Mouse (Mus musculus) ES-E14 (cell line): ENCODE measurements around the gene Kdr. TPM values are rescaled to one million over a fixed set of nuclear protein-coding genes. Genes with fewer than 3 reads are reported as not detected.

Experiments
- DNase-seq: peaks from one replicate; pipeline ENCODE4 v3.0.0-alpha.2; 2013; ENCODE audit warnings: low read depth, low spot score
- H3K27ac ChIP-seq: 2 replicates; pipeline ENCODE4 v1.5.1; 2012; ENCODE audit warnings: low read depth, mild to moderate bottlenecking, low read length, moderate library complexity, mixed read lengths; ENCODE audit not compliant: poor library complexity, insufficient read depth, severe bottlenecking
- H3K36me3 ChIP-seq: 2 replicates; pipeline ENCODE4 v1.6.1; 2012; ENCODE audit warnings: mild to moderate bottlenecking, low read length, moderate library complexity, mixed read lengths; ENCODE audit not compliant: control insufficient read depth, poor library complexity, insufficient read depth, severe bottlenecking
- H3K4me1 ChIP-seq, 2 experiments: fragments of 150-350 bp in 1 of 2; sonication (generic) in 1 of 2; 2 replicates each; pipeline ENCODE4 v1.6.1; 2012; ENCODE audit warnings: low read length in 2 of 2, mild to moderate bottlenecking in 1 of 2, mixed read lengths in 1 of 2; ENCODE audit not compliant: control insufficient read depth in 2 of 2, insufficient read depth in 2 of 2, poor library complexity in 1 of 2
- H3K4me3 ChIP-seq, 2 experiments: fragments of 150-350 bp in 1 of 2; sonication (generic) in 1 of 2; 2 replicates each; pipeline ENCODE4 v1.5.1; 2012; ENCODE audit warnings: low read length in 2 of 2, low read depth in 1 of 2, mild to moderate bottlenecking in 1 of 2, mixed read lengths in 1 of 2; ENCODE audit not compliant: insufficient read depth in 1 of 2, poor library complexity in 1 of 2, severe bottlenecking in 1 of 2
- H3K9ac ChIP-seq: 2 replicates; pipeline ENCODE4 v1.6.1; 2012; ENCODE audit warnings: low read depth, mild to moderate bottlenecking, low read length, mixed read lengths; ENCODE audit not compliant: poor library complexity, insufficient read depth, severe bottlenecking
- H3K9me3 ChIP-seq: fragments of 150-350 bp; sonication (generic); 2 replicates; pipeline ENCODE4 v1.6.1; 2012; ENCODE audit warnings: low read depth, mild to moderate bottlenecking, low read length; ENCODE audit not compliant: control insufficient read depth, insufficient read depth
- CHD2 ChIP-seq: IDR thresholded peaks from 2 replicates; pipeline ENCODE4 v1.6.1; 2014; ENCODE audit warnings: mild to moderate bottlenecking, low read depth, low read length, inconsistent platforms
- HCFC1 ChIP-seq: IDR thresholded peaks from 2 replicates; pipeline ENCODE4 v1.6.1; 2012; ENCODE audit warnings: low read length, inconsistent platforms, borderline replicate concordance; ENCODE audit not compliant: insufficient read depth
- MAFK ChIP-seq: IDR thresholded peaks from 2 replicates; pipeline ENCODE4 v1.6.1; 2014; ENCODE audit warnings: mild to moderate bottlenecking, low read depth, low read length, inconsistent platforms; ENCODE audit not compliant: insufficient read depth
- ZC3H11A ChIP-seq: IDR thresholded peaks from 2 replicates; pipeline ENCODE4 v1.6.1; 2012; ENCODE audit warnings: low read depth, mild to moderate bottlenecking, inconsistent platforms, low read length, borderline replicate concordance
- ZNF384 ChIP-seq: IDR thresholded peaks from 2 replicates; pipeline ENCODE4 v1.6.1; 2012; ENCODE audit warnings: low read depth, low read length, inconsistent platforms
- in situ Hi-C, 2 experiments: fragments of 600-800 bp; cut with MboI; formaldehyde crosslinking; loops; one replicate each; pipeline ENCODE4 v1.15.1; 2025; ENCODE audit warnings: low sequenced_read_pairs in 2 of 2, inconsistent platforms in 1 of 2; ENCODE audit not compliant: unreplicated experiment in 2 of 2
- total RNA-seq: library from RNA; depleted of rRNA; stranded (reverse); fragments of 300-350 nt; gene quantifications from 2 replicates; pipeline ENCODE4 v1.2.3, GENCODE M21; 2012

Gene Kdr
- total RNA-seq, 1 experiment, result 4.6 TPM

DNA sequence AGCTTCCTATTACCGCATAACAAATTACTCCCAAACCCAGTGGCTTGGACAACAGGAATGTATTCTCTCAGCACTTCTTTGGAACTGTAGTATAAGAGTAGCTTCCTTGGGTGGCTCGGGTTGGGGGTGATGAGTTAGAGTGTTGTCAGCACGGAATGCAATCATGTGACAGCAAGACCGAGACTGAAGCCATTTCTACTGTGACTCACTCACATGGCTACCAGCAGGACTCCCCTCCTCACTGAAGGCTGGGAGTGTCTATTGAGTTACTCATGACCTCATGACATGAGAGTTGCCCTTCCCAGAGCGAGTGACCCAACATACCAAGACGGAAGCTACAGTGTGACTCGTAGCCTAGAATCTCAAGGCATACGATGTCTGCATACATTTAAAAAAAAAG is 12.0 kb upstream of the Kdr start:
- Histone ChIP-seq H3K27ac (no peak overlapping the region), H3K4me1 (no peaks in the 10 kb centered on the region), H3K4me3 (no peak overlapping the region), H3K9ac (no peak overlapping the region), H3K9me3 (no peaks in the 10 kb centered on the region), H3K36me3 (no peaks in the 10 kb centered on the region)
- DNase-seq, result no peak
- in situ Hi-C loops, result no loop called here
- TF ChIP-seq CHD2 (no peak), ZNF384 (no peak), ZC3H11A (no peak), HCFC1 (no peak), MAFK (no peak)

- in situ Hi-C loops, result no loop called here
- no peak for DNase-seq
- no peak overlapping the region for H3K4me3 ChIP-seq
- H3K9me3 ChIP-seq, result no peaks in the 10 kb centered on the region
- H3K27ac ChIP-seq, result no peak overlapping the region
- no peak overlapping the region for H3K9ac ChIP-seq
- no peak for TF ChIP-seq CHD2
- no peak for TF ChIP-seq MAFK
- TF ChIP-seq ZNF384, result no peak
- no peak for TF ChIP-seq ZC3H11A
- no peak for TF ChIP-seq HCFC1
- H3K4me1 ChIP-seq, result no peaks in the 10 kb centered on the region
- H3K36me3 ChIP-seq, result no peaks in the 10 kb centered on the region
Observed at GRCm38 (mm10) chr5:75987530-75987929, 9.3 kb upstream of the Kdr start.

DNA sequence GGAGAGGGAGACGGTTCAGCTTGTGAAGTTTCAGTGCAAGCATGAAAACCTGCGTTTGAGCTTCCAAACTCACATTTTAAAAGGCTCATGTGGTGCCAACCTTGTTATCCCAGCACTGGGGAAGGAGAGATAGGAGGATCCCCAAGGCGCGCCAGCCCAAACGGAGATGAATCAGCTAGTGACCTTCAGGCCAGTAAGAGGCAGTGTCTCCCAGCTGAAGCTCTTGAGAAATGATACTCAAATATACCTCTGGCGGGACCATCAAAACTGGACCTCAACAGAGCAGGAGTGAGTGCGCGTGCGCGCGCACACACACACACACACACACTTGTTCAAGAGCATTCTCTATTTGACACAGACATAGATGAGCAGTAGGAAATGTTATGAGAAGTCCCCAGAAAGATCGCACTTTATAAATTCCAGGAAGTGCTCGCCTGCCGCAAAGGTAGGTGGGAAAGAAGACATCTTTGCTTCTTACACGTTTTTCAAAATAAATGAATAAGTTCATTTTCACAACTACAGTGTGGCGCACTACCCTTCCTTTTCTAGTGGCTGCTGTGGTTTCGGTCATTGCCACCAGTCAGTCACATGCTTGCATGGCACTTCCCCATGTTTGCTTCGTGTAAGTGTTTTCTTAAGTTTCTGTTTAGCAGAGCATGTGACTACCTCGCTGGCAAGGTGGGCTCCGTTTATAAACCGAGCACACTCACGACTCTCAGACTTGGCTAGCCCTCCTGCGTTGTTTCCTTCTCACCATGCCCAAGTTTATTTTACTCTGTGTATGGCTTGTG is 2.5 kb upstream of the Kdr start:
- no peak for TF ChIP-seq ZNF384
- TF ChIP-seq ZC3H11A, result no peak
- in situ Hi-C loops, result no loop called here
- Histone ChIP-seq H3K4me1 (no peaks in the 10 kb centered on the region), H3K9ac (no peak overlapping the region), H3K9me3 (no peaks in the 10 kb centered on the region), H3K4me3 (no peak overlapping the region), H3K36me3 (no peaks in the 10 kb centered on the region), H3K27ac (no peak overlapping the region)
- DNase-seq, result no peak

GRCm38 (mm10) chr5:75979108-75979507 is 850 bp upstream of the Kdr start:
- Histone ChIP-seq H3K4me1 (no peaks in the 10 kb centered on the region; a peak in 1 of 4 replicates), H3K27ac (no peak overlapping the region), H3K4me3 (peak overlapping the region; percentile 72 to 95; a peak in 3 of 4 replicates), H3K9ac (no peak overlapping the region), H3K9me3 (no peaks in the 10 kb centered on the region), H3K36me3 (no peaks in the 10 kb centered on the region)
- no peak for DNase-seq
- TF ChIP-seq MAFK, result no peak
- no peak for TF ChIP-seq ZNF384
- no peak for TF ChIP-seq ZC3H11A
- TF ChIP-seq HCFC1, result no peak
- no peak for TF ChIP-seq CHD2
- in situ Hi-C loops, result no loop called here
